Mouse (Mus musculus): Measurements from ENCODE around the gene Arhgef17. TPM values are rescaled to one million over a fixed set of nuclear protein-coding genes. Genes with fewer than 3 reads are reported as not detected.

Gene Arhgef17
- total RNA-seq, 2 experiments from 2014 or later: not detected

GRCm38 (mm10) chr7:100942789-100943615, 11.1 kb upstream of the Arhgef17 start:
- ATAC-seq (replicated peaks; ENCODE audit: poor library complexity, severe bottlenecking): peak; percentile 79

GRCm38 (mm10) chr7:100941169-100941568, 9.3 kb upstream of the Arhgef17 start:
- ATAC-seq (replicated peaks; ENCODE audit: poor library complexity, severe bottlenecking): no peak

GRCm38 (mm10) chr7:100938106-100938505, 6.2 kb upstream of the Arhgef17 start:
- no peak for ATAC-seq (replicated peaks; ENCODE audit: poor library complexity, severe bottlenecking)

- ATAC-seq (replicated peaks; ENCODE audit: poor library complexity, severe bottlenecking): no peak
Measured at GRCm38 (mm10) chr7:100937481-100937880, 5.6 kb upstream of the Arhgef17 start.

GRCm38 (mm10) chr7:100933520-100933919, 1.6 kb upstream of the Arhgef17 start:
- ATAC-seq (replicated peaks; ENCODE audit: poor library complexity, severe bottlenecking): no peak

DNA sequence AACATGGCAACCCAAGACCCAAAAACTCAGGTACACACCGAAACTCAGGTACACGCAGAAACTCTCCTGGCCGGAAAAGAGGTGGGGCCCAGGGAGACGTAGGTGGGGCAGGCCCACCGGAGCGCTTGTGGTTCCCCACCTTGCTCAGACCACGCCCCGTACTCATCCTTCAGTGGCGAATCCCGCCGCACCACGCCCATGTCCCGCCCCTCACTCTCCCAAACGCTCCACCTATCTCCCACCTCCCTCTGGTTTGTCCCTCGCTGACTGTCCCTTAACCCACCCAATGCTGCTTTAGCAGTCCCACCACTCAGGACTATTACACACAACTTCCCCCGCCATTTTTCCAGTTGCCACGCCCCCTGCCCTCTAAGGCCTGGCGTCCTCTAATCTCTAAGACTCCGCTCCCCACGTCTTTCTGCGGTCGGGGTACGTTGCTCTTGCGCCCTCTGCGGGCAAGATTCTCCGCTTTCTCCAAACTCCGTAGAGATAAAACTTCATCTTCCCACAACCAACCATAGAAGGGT, 637 bp upstream of the Arhgef17 start:
- ATAC-seq (replicated peaks; ENCODE audit: poor library complexity, severe bottlenecking): peak; percentile 78

GRCm38 (mm10) chr7:100931316-100931925, 486 bp downstream of the Arhgef17 start:
- no peak for ATAC-seq (replicated peaks; ENCODE audit: poor library complexity, severe bottlenecking)

DNA sequence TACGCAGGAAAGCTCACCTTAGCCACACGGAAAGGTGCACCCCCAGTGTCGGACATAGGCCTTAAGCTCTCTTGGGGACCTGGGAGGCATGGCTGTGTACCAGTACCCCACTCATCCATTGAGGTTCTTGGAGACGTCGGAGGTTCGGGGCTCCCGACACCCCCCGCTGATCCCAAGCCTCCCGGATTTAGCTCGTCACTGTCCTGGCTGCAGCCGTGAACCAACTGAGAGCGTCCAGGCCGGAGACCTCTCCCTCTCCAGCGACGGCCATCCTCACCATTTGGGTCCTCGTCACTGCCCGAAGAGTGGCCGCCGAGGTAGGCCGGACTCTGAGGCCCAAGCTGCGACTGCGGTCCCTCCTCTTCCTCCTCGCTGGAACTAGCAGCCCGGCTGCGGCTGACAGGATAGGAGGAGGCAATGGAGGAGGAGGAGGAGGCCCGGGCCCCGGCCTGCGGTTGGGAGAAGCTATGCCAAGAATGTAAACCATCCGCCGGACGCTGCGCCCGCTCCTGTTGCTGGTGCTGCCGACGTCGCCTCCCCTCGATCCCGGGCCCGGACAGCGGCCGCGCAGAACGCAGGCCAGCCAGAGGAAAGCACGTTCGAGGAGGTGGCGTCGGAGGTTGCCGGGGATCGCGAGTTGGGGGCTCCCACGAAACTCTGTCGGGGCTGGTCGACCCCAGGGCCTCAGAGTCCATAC, 1.1 kb downstream of the Arhgef17 start:
- peak; percentile 13; the same call in 1 of the 2 replicates for ATAC-seq (replicated peaks; ENCODE audit: poor library complexity, severe bottlenecking)

GRCm38 (mm10) chr7:100929639-100930303, 2.1 kb downstream of the Arhgef17 start:
- no peak for ATAC-seq (replicated peaks; ENCODE audit: poor library complexity, severe bottlenecking)

- no peak for ATAC-seq (replicated peaks; ENCODE audit: poor library complexity, severe bottlenecking)
Measured at GRCm38 (mm10) chr7:100928456-100928855, 3.5 kb downstream of the Arhgef17 start.

DNA sequence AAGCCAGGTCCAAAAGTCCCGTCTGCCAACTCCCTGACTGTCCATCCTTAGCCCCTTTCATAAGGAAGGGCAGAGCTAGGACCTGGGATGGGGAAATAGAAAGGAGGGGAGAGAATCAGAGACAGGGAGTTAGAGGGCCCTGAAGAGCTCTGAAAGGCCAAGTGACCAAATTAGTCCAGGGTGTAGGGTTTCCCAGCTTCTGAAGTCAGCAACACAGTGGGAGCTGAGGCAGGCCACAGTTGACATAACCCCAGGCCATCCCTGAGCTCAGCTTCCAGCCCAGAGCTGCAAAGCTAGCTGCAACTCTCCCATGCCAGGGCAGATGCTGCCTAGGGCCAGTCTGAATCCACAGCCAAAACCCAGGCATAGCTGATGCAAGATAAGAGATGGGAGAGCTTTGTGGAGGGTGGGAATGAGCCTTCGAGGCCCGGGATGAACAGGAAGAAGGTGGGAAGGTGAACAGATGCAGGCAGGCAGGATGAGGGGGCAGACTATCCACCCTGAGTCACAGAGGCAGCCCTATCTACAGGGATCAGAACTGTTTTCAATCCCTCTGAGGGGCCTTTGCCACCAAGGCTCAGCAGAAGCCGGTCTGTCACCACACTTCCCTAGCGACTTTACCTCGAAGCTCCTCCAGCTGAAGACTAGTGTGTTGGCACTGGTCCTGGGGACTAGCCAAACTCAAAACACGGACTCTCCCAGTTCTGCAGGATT, 4.5 kb downstream of the Arhgef17 start:
- ATAC-seq (replicated peaks; ENCODE audit: poor library complexity, severe bottlenecking): no peak

DNA sequence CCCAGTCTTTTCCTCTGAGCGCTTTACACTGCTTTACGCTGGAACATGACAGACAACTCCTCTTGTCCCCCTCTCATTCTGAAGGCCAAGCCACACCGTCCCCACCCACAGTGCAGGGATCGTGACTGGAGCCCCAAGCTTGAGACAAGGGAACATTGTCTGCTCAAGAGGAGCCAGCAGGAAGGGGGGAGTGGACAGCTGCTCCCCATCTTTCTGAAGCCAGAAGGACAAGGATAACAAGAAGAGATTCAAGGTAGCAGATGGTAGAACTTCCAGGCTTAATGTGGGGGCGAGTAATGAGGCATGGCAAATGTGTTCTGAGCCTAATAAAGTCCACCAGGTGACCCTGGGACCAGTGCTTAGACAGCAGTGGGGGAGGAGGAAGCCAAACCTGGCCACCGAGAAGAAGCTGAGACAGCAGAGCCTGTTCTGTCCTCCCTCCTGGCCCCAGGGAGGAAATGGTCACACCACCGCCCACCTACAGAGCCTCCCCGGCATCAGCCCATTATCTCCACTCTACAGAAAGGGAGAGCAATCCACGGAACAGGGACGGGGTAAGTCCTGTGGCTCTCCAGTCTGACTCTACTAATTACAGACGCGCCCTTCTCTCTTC, 5.5 kb downstream of the Arhgef17 start:
- ATAC-seq (replicated peaks; ENCODE audit: poor library complexity, severe bottlenecking): no peak

- ATAC-seq (replicated peaks; ENCODE audit: poor library complexity, severe bottlenecking): no peak
Measured at GRCm38 (mm10) chr7:100924674-100925445, 7.0 kb downstream of the Arhgef17 start.

- ATAC-seq (replicated peaks; ENCODE audit: poor library complexity, severe bottlenecking): no peak
Measured at GRCm38 (mm10) chr7:100924200-100924599, 7.7 kb downstream of the Arhgef17 start.

GRCm38 (mm10) chr7:100922907-100923306, 9.0 kb downstream of the Arhgef17 start:
- ATAC-seq (replicated peaks; ENCODE audit: poor library complexity, severe bottlenecking): no peak

GRCm38 (mm10) chr7:100921289-100921688, 10.6 kb downstream of the Arhgef17 start:
- ATAC-seq (replicated peaks; ENCODE audit: poor library complexity, severe bottlenecking): no peak

DNA sequence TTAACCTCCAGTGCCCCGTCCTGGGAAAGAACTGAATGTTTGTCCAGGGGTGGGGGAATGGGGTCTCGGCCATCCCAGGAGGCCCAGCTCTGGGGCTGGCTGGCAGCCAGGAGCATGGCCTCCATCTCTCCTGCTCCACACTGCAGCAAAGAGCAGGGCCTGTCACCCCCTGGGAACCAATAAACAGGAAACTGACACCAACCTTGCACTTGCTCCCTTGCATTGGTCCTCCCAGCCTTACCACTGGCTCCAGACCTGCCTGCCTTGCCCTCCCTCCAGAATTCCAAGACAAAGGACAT, 12.1 kb downstream of the Arhgef17 start:
- ATAC-seq (replicated peaks; ENCODE audit: poor library complexity, severe bottlenecking): no peak

DNA sequence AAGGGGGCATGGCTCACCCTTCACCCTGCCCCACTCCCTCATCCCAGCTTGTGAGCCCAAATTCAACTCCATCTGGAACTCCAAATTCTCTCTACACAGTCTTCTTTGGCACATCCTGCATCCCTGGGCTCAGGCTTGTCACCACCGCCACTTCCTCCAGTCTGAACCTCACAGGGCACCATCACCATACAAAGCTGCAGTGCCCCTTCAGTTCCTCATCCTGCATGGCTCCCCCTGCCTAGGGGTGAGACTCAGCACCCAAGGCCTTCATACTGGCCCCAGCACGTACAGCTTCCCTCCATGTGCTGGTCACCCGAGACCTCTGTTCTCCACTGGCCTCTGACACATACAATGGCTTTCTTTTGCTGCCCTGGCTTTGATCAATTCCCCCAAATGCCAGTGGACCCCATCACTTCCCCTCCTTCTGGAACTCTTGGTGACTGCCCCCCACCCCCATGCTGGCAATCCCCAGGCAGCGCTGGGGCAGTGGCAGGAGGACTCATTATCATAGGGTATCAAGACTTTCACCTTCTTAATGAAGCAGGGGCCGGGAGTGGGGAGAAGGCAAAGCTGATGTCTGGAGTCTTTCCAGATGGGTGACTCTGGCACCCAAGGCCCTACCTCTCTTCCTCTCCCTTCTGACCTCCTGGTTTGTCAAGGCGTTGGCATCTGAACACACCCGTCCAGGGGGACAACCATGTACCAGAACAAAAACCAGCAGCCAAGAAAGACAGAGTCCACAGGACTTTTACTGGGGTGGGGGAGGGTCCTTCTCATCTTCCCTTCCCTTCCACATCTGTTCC, 12.7 kb downstream of the Arhgef17 start:
- peak; percentile 55; the same call in 1 of the 2 replicates for ATAC-seq (replicated peaks; ENCODE audit: poor library complexity, severe bottlenecking)
